Mouse (Mus musculus) lung, adult 2 months (tissue): ENCODE measurements at regions not wholly inside any gene's neighbourhood (a gene's known extent, or its start where the extent isn't known, plus 50 kb on each side); places are given as distances from the start of the nearest gene placed in this dataset.

Source experiments
- DNase-seq: peaks from one replicate; pipeline ENCODE4 v3.0.0; 2022
- H3K4me1 ChIP-seq: fragments of 200-500 bp; 2 replicates; pipeline ENCODE4 v1.6.1; 2011; ENCODE audit warnings: low read length; ENCODE audit not compliant: control insufficient read depth, insufficient read depth
- H3K4me3 ChIP-seq: fragments of 200-500 bp; replicated peaks from 2 replicates; pipeline ENCODE3; 2011; ENCODE audit warnings: low read depth, mild to moderate bottlenecking, control low read depth, low read length; ENCODE audit errors: extremely low read depth
- CTCF ChIP-seq: fragments of 200-500 bp; IDR thresholded peaks from 2 replicates; pipeline ENCODE4 v1.5.1; 2011; ENCODE audit warnings: mild to moderate bottlenecking, low read length, control low read depth; ENCODE audit not compliant: insufficient read depth
- POLR2A ChIP-seq: fragments of 200-500 bp; IDR thresholded peaks from 2 replicates; pipeline ENCODE4 v1.6.1; 2011; ENCODE audit warnings: low read depth, mild to moderate bottlenecking, control low read depth, low read length, borderline replicate concordance; ENCODE audit errors: extremely low read depth
- WGBS: fragments of 180-500 bp; shearing (Covaris S2); methylation state at CpG from one replicate; pipeline ENCODE4 v1.1.7; 2018; 5-methylcytosine and 5-hydroxymethylcytosine counted together

DNA sequence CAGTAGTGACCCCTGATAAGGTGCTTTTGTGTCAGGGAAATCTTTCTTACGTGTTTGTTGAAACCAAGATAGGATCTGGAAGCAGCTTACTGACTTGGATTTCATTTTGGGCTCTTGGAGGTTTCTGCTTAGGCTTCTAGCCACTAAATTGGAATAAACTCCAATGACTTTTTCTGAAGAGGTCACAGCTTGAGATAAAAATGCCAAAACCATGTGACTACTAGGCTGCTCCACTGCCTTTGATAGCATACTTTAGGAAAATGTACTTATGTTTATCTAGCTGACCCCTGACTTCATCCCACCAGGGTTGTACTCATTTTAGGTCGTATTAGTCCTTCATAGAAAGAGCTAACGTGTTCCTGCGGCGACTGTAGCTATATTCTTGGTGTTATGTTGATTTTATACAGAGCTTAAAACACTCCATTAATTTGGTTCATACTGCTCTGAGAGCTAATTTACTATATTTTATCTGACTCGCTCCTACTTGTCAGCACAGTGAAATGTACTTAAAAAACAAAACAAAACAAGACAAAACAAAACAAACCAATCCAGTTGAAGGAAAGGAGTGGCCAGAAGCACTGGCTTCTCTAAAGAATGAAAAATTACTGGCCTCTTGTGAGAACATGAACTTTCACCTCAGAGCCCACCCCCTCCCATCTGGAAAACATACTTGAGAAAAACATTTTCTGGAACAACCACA lies 168.5 kb upstream of the Pbx1 start:
- peaks cover 18% of the 10 kb centered on the region for H3K4me1 ChIP-seq
- TF ChIP-seq POLR2A (no peak), CTCF (no peak)
- no peak overlapping the region for H3K4me3 ChIP-seq
- 65% methylated on average over 6 of the region's 6 CpGs for WGBS
- no peak for DNase-seq

- no peak for DNase-seq
- WGBS = 4% methylated on average over 11 of the region's 11 CpGs
- Histone ChIP-seq H3K4me3 (no peak overlapping the region), H3K4me1 (peaks cover 18% of the 10 kb centered on the region)
- no peak for TF ChIP-seq POLR2A
- no peak for TF ChIP-seq CTCF
Observed at GRCm38 (mm10) chr1:168598191-168598667, 166.2 kb upstream of the Pbx1 start.

DNA sequence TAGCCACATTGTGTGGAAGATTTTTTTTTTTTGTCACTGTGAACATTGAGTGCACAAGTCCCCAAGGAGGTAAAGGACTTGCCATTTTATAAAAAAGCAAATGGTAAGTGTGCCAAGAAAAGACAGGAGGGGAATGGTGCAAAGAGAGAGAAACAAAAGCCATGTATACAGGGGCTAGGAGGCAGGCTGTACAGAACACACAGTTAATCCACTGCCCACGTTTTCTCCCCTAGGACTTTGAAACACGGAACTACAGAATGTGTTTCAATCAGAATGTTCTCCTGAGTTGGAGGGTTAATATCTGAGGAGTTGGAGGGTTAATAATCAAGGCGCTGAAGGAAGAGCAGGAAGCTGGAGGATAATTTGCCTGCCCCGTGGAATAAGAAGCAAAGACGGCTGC lies 165.4 kb upstream of the Pbx1 start:
- TF ChIP-seq CTCF = no peak
- TF ChIP-seq POLR2A = no peak
- Histone ChIP-seq H3K4me3 (no peak overlapping the region), H3K4me1 (peaks cover 18% of the 10 kb centered on the region)
- 15% methylated on average over 5 of the region's 5 CpGs for WGBS
- no peak for DNase-seq

- no peak overlapping the region for H3K4me3 ChIP-seq
- no peaks in the 10 kb centered on the region for H3K4me1 ChIP-seq
- 58% methylated on average over 3 of the region's 3 CpGs for WGBS
- TF ChIP-seq POLR2A = no peak
- no peak for DNase-seq
Observed at GRCm38 (mm10) chr1:168584137-168584536, 152.1 kb upstream of the Pbx1 start.

DNA sequence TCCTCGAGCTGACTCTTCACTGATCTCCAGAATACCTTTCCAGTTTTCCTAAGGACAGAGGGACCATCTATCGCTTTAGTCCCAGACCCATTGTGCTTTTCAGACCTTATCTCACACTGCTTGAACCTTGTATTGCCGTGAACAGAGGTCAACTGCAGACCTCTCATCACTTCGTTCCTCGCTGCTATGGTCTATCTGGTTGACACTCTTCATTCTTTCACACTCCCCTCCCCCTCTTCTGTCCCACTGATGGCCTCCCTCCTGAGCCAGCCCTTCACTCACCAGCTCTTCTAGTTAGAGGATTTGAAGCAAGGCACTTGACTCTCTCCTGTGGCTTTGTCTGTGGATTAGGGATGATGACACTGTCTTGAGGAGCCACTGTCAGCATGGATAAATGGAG lies 150.4 kb upstream of the Pbx1 start:
- WGBS = 62% methylated on average over 5 of the region's 5 CpGs

DNA sequence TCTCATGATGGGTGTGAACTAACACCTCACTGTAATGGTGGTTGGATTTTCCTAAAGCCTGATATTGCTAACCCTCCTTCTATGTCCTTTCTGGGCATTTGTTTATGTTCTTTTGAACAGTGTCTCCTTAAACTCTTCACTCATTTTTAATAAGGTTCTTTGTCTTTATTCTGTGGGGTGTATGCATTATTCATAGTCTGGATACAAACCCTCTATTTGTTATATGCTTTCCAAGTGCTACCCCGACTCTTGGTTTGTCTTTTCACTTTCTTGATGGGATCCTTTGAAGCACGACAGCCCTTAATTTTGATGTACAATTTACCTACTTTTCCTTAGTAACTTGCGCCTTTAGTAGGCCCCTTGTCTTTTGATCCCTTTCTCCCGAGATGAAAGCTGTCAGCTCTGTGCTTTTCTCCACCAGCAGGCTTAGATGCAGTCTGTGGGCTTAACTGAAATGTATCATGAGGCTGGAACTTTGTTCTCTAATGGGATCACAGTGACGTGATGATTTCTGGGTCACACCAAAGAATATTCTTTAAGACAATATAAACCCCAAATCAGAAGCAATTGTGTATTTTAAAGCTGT lies 138.0 kb upstream of the Pbx1 start:
- Histone ChIP-seq H3K4me1 (no peaks in the 10 kb centered on the region), H3K4me3 (no peak overlapping the region)
- no peak for TF ChIP-seq POLR2A
- TF ChIP-seq CTCF = no peak
- no peak for DNase-seq
- WGBS = 83% methylated on average over 5 of the region's 5 CpGs

More for the DNA sequence above, 150.4 kb upstream of the Pbx1 start:
- Histone ChIP-seq H3K4me1 (no peaks in the 10 kb centered on the region), H3K4me3 (no peak overlapping the region)
- TF ChIP-seq CTCF (no peak), POLR2A (no peak)
- no peak for DNase-seq

DNA sequence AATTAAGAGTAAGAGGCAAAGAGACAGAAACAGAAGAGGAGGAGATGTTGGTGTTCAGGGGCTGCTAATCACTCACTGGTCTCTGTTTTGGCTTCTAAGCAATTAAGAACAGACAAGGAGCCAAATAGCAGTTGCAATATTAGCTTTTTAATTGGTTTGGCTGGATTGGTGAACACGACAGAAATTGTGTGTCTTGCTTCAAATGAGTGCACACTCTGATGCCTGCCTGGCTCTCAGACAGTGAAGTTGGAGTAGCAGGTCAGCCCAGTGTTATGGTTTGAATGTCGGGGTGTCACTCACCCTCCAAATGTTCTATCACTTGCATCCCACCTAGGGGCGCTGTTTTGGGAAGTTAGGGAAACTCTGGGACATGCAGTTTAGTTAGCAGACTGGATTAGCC lies 120.3 kb upstream of the Pbx1 start:
- 88% methylated on average over 3 of the region's 3 CpGs for WGBS
- no peak overlapping the region for H3K4me3 ChIP-seq
- DNase-seq = no peak
- TF ChIP-seq POLR2A (no peak), CTCF (no peak)
- H3K4me1 ChIP-seq = no peaks in the 10 kb centered on the region

GRCm38 (mm10) chr1:168549807-168550435 lies 117.9 kb upstream of the Pbx1 start:
- DNase-seq = no peak
- TF ChIP-seq POLR2A (no peak), CTCF (no peak)
- H3K4me1 ChIP-seq = no peaks in the 10 kb centered on the region
- WGBS = 64% methylated on average over 7 of the region's 7 CpGs
- H3K4me3 ChIP-seq = no peak overlapping the region

DNA sequence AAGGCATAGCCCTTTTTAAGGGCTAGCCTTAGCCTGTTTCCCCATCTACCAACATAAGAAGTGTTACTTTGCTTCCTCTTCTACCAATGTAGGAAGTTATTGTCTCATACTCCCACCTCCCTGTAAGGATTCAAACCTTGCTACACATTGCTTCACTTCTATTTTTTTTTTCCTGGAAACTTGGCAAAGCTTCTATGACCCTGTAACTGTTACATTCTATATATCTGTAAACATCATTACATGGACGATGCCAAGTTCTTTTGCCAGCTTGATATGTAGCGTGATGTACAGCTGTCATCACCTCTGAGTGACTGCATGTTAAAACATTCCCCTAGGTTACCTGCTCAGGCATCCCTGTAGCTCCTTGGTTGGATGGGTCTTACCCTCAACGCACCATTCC lies 114.1 kb upstream of the Pbx1 start:
- TF ChIP-seq CTCF = no peak
- no peak for TF ChIP-seq POLR2A
- Histone ChIP-seq H3K4me3 (no peak overlapping the region), H3K4me1 (no peaks in the 10 kb centered on the region)
- 76% methylated on average over 3 of the region's 3 CpGs for WGBS
- no peak for DNase-seq
